Mouse (Mus musculus) heart, postnatal 36 days (tissue): ENCODE measurements around the gene Mettl26. TPM values are rescaled to one million over a fixed set of nuclear protein-coding genes. Genes with fewer than 3 reads are reported as not detected.

Experiments
- DNase-seq, 2 experiments: peaks; one replicate each; pipeline ENCODE4 v3.0.0; 2021 to 2022
- intact Hi-C: fragments of 180-260 bp; cut with DNase I; formaldehyde crosslinking; loops from one replicate; pipeline ENCODE4 v1.15.1; 2025
- total RNA-seq, 2 experiments: library from RNA; stranded (reverse); gene quantifications; 2 replicates each; pipeline ENCODE4 v1.2.3; 2021

Gene Mettl26
- 10 to 100 TPM; 16.1 to 18.1 TPM for total RNA-seq

DNA sequence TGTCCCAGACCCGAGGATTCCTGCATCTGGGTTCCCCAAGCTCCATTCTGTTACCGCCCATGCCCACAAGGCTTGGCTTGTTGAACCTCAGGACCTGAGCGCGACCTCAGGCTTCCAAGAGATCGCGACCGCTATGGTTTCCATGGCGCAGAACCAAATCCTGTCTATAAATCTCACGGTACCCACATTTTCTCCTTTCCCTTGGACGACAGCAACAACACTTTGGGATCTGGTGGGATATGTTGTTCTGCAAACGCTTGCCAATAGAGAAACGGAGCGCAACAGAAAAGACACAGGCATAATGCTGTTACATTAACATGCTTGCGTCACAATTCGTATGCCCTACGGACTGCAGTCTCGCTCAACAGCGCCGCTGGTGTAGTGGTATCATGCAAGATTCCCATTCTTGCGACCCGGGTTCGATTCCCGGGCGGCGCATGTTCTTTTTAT is at the start of gene Mettl26:
TSS of gene Mettl26 (plus strand) at position 354 of the 450 bp plus-strand sequence.
- peak; percentile 97 to 99 for DNase-seq
- intact Hi-C loops: no loop called here

DNA sequence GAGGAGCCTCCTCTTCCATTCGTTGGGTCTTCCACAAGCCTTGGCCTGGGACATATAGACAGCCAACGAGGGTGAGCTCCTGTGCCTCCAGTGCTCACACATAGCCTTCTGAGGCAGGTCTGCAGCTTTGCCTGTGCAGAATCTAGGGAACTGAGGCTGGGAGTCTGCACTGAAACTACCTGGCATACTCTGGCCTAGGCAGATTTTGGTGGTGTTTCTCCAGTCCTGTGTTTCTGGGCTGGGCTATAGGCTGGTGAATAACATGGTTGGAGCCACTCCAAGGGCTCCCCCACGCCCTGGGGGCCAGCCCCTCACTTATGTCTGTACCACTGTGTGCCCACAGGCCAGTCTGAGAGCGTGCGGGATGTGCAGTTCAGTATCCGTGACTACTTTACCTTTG is 49.6 kb upstream of the Mettl26 start:
- intact Hi-C loops: no loop called here
- no peak for DNase-seq

GRCm38 (mm10) chr17:25825984-25826570 is 48.8 kb upstream of the Mettl26 start:
- DNase-seq: no peak
- intact Hi-C loops: no loop called here

- DNase-seq: no peak
- intact Hi-C loops: no loop called here
Measured at GRCm38 (mm10) chr17:25827011-25827410, 47.9 kb upstream of the Mettl26 start.

DNA sequence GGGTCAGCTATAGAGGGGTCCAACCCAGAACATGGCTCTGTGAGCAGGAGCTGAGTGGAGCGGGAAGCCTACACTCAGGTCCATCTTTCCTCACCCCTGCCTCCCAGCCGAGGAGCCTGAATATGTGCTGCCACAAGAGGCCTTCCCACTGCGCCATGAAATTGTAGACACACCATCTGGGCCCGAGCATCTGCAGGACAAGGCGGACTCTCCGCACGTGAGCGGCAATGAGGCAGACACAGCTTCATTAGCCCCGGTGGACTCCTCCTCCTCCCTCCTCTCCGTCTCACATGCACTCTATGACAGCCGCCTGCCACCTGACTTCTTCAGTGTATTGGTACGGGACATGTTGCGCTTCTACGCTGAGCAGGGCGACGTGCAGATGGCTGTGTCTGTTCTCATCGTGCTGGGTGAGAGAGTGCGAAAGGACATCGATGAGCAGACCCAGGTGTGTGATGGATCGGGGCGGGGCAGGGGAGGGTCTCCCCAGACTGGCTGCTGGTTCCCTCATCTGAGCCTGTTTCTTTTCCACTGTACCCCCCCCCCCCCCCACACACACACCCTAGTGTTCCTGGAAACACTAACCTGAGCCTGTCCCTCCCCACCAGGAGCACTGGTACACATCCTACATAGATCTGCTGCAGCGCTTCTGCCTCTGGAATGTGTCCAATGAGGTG is 47.2 kb upstream of the Mettl26 start:
- DNase-seq: no peak
- intact Hi-C loops: no loop called here

DNA sequence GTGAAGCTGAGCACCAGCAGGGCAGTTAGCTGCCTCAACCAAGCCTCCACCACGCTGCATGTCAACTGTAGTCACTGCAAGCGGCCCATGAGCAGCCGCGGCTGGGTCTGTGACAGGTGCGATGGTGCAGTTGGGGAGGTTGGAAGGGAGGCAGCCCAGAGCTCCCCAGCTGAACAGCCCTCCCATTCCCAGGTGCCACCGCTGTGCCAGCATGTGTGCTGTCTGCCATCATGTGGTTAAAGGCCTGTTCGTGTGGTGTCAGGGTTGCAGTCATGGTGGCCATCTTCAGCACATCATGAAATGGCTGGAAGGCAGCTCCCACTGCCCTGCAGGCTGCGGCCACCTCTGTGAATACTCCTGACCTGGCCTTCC is 46.7 kb upstream of the Mettl26 start:
- DNase-seq: no peak
- intact Hi-C loops: no loop called here

- DNase-seq: peak; percentile 75 to 78
- intact Hi-C loops: no loop called here
Measured at GRCm38 (mm10) chr17:25828712-25829557, 45.9 kb upstream of the Mettl26 start, which contains the start of gene Jmjd8. Gene Jmjd8 (plus strand): TSS chr17:25828867.

DNA sequence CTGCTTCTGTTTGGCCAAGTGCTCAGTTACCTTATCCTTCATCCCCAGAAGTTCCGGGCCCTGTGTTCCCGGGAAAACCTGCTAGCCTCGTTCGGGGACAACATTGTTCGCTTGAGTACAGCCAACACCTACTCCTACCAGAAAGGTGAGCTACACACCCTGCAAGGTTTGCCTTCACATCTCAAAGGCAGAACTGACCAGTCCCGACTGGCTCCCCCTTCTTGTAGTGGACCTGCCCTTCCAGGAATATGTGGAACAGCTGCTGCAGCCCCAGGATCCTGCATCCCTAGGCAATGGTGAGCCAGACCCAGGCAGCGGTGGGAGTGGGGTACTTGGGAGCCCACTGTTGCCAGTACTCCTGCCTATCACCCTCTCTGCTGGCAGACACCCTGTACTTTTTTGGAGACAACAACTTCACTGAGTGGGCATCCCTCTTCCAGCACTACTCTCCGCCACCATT is 45.3 kb upstream of the Mettl26 start:
- DNase-seq: no peak
- intact Hi-C loops: no loop called here

DNA sequence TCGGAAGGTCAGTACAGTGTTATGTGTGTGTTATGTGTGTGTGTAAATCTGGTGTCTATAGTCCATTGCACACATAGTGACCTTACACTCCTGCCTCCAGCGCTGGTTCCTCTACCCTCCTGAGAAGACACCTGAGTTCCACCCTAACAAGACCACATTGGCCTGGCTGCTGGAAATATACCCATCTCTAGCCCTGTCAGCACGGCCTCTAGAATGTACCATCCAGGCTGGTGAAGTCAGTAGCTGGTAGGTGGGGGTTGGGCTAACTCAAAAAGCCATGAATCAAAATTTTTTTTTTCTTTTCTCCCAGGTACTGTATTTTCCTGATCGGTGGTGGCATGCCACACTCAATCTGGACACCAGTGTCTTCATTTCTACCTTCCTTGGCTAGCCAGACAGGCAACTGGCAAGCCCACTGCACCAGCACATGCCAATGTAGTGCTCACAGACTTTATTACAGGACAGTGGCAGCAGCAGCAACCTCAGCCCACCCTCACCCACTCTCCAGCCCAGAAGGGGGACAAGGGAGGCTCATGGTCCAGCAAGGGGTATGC is 44.6 kb upstream of the Mettl26 start:
- no peak for DNase-seq
- intact Hi-C loops: no loop called here

DNA sequence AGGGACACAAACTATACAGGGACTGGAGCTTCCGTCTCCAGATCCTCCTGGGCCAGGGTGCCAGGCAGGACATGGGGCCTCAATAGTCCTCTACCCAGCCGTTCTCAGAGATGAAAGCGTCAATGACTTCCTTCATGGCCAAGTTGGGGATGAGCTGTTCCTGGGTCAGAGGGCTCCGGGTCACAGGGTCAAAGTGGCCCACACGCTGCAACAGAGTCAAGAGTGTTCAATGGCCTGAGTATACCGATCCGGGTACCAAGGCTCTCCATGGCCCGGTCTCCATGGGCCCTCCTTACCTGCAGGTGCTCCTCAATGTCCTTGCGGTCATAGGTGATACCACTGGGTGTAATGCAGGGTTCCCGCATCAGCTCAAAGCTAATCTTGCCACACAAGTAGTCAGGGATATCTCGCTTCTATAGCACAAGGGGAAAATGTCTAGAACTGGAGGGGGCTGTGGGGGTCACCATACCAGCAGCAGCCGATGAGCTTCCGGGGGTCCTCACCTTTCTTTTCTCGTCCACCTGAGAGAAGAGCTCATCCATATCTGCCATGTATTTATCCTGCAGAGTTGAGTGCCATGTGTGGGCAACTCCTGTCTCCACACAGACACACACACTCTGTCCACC is 44.0 kb upstream of the Mettl26 start:
- DNase-seq: no peak
- intact Hi-C loops: no loop called here

DNA sequence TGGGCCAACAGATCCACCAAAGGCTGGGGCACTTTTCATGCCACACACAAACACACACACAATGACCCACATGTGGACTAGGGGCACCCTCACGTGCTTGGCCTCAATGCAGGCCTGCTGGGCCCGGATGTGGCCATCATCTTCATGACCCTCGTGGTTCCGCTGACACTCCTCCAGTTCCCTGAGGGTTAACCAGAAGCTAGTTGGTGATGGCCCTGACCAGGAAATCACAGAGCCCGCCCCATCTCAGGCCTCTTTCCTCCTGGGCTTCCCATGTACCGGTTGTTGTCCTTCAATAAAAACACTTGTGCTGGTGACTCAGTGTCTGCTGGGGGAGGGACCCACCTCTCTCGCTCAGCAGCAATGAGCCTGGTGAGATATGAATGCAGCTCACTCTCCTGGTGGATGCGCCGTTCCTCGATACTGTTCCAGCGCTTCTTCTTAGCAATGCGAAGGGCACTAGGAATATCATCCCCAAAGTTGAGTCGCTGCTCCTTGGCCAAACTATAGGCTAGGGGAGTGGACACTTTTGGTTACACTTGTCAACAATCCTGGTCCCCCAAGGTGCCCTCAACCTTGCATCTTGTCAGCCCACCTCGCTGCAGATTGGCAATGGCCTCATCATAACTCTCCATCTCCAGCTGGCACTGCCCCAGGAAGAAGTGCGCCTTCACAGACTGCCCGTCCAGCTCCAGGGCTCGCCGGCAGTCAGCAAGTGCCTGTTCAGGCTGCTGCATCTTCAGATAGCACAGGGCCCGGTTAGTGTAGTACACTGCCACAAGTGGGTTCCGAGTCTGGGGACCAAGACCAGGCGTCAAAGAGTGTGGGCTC is 43.2 kb upstream of the Mettl26 start:
- intact Hi-C loops: no loop called here
- no peak for DNase-seq

DNA sequence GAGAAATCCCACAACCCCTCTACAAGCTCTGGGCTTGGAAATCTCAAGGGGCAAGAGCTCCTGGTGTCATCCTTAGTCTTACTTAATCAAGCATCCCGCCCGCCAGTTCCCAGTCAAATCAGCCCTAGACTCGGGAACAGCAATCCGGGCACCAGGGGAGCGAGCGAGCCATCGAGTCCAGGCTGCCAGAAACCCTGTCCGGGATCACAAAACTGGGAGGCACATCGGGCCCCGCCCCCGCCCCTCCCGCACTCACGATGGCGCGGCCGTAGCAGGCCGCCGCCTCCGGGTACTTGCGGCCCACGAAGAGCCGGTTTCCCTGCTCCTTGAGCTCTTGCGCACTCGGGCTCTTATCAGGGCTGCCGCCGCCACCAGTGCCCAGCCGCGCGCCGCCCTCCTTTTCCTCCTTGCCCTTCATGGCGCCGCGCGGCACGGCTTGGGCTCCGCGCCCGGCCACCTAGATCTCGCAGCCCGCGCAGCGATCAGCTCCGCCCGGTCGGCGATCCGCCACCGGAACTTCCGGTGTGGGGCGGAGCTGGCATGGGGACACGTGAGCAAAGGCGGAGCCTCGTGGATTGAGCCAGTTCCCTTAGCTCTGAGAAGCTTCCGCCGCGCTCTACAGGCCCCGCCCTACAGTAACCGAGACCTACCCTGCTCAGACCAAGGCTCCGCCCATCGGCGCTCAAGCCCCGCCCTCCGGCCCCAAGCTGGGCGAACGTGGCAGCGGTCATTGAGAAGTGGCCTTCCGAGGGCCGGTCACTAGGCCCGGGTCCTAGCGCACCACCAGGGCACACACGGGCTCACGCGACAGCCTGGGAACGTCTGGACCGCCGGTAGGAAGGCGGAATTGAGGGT is 42.2 kb upstream of the Mettl26 start:
- DNase-seq: peak; percentile 99 to 100
- intact Hi-C loops: no loop called here

DNA sequence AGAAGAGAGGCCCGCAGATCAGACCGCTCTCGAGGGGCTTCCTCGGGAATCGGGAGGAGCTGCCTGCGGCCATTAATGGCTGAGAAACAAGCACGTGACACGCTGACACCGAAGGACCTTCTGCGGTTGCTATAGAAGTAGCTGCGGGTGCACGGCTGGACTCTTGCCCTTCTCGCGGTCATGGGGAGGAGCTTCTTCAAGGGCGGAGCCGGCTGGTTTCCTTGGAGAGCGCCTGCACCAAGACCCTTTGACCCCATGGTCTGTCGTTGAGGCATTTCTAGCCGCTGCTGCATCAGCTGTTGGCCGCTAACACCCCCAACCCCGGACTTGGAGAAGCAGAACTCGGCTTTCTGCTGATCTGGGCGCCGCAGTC is 41.6 kb upstream of the Mettl26 start, which contains the start of gene Stub1:
TSS of gene Stub1 (minus strand) at position 114 of the 373 bp plus-strand sequence.
- intact Hi-C loops: no loop called here
- DNase-seq: peak in 1 of 2 experiments; percentile 90

DNA sequence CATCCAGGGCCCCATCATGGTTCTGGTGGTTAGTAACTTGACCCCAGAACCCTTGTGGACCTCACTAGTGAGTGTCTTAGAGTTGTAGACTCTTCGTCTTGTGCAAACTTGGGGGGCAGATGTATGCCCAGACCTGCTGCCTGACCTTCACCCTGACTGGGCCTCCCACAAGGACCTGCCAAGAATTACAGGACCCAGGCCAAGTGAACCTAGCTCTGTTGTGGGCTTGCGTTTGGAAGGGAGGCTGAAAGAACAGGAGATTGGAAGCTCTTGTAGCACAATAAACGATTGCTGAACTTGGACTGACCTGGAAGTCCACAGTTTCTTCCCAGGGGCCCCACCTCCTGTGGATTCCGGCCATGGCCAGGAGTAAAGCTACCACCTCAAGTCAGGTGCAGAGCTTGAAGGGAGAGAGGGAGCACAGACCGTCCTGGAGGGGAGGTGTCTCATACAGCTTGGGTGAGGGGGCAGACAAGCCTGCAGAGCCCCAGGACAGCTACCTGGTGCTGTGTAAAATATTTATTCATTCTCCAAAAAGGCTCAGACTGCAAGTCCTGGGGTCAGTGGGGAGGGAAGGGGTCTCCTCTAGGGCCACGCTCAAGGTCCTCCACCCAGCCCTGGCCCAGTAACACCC is 40.8 kb upstream of the Mettl26 start:
- peak in 1 of 2 experiments; percentile 25 for DNase-seq
- intact Hi-C loops: no loop called here

DNA sequence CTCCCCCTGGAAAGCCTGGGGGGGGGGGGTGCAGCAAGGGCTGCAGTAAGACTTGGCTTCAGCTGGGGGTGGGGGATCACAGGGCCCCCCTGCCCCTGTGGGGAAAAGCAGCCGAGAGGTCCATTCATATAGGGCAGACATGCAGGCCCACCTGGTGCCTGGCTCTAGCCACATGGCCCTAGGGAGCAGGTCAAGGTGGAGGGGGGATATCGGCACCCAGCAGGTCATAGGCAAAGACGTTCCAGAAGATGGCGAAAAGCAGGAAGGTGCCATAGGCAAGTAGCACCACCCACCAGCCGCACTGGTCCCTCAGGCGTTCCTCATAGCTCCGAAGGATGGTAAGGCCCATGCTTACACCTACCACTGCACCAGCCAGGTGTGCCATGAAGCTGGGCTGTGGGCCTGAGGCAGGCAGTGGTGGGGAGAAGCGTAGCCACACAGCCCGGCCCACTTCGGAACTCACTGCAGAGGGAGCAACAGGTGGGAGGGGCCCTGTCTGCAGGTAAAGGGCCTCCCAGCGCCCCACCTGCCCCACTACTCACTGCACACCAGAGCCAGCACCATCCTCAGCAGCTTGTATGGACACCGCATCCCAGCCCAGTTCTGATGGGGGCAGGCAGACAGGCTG is 40.2 kb upstream of the Mettl26 start:
- intact Hi-C loops: no loop called here

GRCm38 (mm10) chr17:25835301-25835700 is 39.6 kb upstream of the Mettl26 start:
- intact Hi-C loops: no loop called here
- no peak for DNase-seq

More for the DNA sequence above, 40.2 kb upstream of the Mettl26 start:
- DNase-seq: no peak

DNA sequence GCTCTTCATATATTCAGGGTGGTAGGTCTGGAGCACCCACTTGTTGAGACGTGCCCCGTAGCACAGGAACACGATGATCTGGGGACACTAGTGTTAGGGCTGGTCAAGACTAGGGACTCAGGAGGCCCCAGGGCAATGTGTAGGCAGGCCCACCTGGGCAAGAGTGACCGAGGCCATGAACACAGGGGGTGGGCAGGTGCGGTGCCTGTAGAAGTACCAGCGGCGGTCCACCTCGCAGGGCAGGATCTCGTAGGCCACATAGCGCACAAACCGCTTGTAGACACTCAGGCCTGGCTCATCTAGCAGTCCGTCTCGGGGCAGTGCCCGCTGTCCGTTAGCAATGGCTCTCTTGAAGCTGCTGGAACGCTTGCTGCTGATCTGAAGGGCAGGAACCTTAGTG is 39.1 kb upstream of the Mettl26 start:
- no peak for DNase-seq
- intact Hi-C loops: no loop called here
